Mouse (Mus musculus) heart, postnatal 25 days (tissue): ENCODE data around the gene Mxd1. TPM values are rescaled to one million over a fixed set of nuclear protein-coding genes. Genes with fewer than 3 reads are reported as not detected.

ENCODE experiments used
- DNase-seq: peaks from one replicate; pipeline ENCODE4 v3.0.0; 2022; ENCODE audit warnings: low spot score
- intact Hi-C: fragments of 180-260 bp; cut with DNase I; formaldehyde crosslinking; loops from one replicate; pipeline ENCODE4 v1.15.1; 2025
- total RNA-seq, 2 experiments: library from RNA; stranded (reverse); gene quantifications; 2 replicates each; pipeline ENCODE4 v1.2.3; 2021

Gene Mxd1
- total RNA-seq, 2 experiments from 2014 or later: 7.5 to 9.1 TPM

DNA sequence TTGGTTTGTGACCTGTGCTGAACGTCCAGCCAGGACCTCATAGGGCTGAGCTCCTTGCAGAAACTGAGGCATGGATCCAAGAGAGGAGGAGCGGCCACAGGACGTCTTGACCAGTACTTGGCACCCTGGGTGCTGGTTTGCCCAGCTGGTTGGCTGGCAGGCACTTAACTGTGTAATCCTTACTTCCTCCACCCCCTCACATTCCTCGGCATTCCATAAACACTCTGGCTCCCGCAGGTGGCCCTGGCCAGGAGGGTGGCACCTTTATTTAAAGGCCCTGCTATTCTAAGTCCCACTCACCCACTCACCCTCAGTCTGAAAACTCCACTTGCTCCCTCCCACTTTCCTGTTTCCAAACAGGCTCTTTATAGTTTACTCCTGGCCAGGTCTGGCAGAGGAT, 58.2 kb downstream of the Mxd1 start:
- intact Hi-C loops: no loop called here
- no peak for DNase-seq

- intact Hi-C loops: loop anchor here (5.0 kb wide), 1 partner anchor 42 kb away; no protein-coding TSS in a partner anchor
- no peak for DNase-seq
Observed at GRCm38 (mm10) chr6:86609235-86609634, 59.7 kb downstream of the Mxd1 start.

- intact Hi-C loops: loop anchor here (5.0 kb wide), 1 partner anchor 40 kb away; no protein-coding TSS in a partner anchor
- no peak for DNase-seq
Observed at GRCm38 (mm10) chr6:86607471-86607870, 61.5 kb downstream of the Mxd1 start.

DNA sequence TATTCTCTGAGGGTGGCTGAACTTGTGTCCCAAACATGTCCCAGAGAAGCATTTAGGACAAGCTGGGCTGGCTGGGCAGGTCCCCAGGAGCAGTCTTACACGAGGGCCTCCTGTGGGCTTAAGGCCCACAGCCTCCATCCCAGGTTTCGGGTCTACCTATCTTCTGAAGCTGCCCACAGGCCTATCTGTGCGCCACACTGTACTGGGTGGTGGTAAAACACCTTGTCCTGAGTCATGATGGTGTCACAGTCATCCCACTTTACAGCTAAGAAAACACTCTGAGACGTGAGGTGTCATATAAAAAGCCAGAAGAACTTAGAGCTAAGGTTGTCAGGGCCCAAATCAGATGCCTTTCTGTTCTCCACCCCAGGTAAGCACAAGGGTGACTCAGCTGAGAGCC, 62.7 kb downstream of the Mxd1 start:
- DNase-seq: no peak
- intact Hi-C loops: loop anchor here (5.0 kb wide), 1 partner anchor 39 kb away; no protein-coding TSS in a partner anchor

DNA sequence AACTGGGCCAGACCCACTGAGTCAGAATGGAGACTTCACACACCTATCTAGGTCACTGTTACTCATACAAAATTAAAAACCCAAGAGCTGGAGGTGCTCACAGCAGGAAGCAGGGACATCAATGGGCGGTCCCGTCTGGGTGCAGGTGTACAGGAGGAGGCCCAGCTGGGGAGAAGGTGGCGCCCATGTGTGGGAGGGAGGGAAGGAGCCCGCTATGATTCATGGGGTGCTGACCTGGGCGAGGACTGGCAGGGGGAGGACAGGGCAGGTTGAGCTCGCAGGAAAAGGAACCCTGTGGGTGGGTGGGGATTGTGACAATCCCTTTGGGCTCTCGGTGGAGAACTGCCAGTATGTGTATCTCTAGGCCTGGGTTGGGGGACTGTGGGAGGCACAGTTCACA, 63.7 kb downstream of the Mxd1 start:
- DNase-seq: no peak
- intact Hi-C loops: loop anchor here (5.0 kb wide), 1 partner anchor 38 kb away; no protein-coding TSS in a partner anchor

DNA sequence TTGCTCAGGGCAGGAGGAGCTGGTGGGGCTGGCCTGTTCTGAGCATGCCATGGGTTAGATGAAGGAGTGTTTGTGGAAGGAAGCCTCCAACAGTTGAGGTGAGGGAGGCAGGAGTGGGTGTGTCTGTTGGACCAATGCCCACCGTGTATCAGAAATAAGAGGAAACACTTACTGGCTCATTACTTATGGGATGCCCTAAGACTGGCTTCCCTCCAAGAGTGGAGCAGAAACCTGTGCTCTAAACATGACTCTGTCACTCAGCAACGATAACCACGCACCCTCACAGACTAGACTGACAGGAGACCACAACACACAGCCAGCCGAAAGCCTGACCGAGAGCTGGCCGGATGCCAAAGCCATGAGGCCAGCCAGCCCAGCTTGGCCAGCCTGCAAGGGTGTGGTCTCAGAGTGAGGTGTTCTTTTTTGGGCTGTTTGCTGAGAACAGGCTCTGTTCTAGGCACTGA, 69.0 kb downstream of the Mxd1 start:
- intact Hi-C loops: loop anchor here (2.0 to 5.0 kb wide), 2 partner anchors 53 to 71 kb away; no protein-coding TSS in a partner anchor

DNA sequence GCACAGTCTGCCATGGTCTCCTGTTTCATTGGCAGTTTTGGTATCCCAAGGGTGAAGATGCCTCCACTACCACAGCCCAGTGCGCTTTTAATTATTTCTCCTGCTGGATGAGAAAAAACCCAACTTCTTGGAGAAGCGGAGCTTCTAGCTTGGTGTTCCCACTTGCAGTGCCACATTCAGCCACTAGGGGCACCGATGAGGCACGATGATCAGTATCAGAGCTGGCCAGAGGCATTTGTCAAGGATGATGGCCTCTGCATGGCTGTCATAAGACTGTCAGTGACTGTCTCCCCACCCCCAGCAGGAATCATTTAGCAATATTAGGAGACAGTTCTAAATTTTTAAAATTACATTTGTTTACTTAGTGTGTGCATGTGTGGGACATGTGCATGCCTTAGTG, 69.8 kb downstream of the Mxd1 start:
- DNase-seq: peak; percentile 40
- intact Hi-C loops: loop anchor here (2.0 to 5.0 kb wide), 2 partner anchors 52 to 72 kb away; no protein-coding TSS in a partner anchor

More for the DNA sequence above, 69.0 kb downstream of the Mxd1 start:
- DNase-seq: peak; percentile 30

DNA sequence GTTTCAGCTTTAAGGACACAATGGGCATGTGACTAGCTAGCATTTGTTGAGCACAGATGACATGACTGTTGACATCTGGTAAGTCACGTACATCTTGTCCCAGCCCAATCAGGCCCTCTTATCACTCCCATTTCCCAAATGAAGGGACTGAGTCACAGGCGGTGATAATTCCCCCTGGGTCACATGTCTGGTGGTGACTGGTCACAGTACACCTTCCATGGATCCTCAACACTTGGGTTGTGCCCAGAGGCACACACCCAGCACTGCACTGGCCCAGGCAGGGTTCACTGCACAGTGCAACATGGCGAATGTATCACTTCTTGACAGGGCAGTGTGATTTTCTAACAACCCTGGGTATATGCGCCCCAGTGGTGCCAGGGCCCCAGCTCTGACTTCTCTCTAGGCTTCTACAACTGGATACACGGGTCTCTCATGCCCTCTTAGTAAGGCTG, 70.2 kb downstream of the Mxd1 start:
- intact Hi-C loops: loop anchor here (2.0 to 5.0 kb wide), 2 partner anchors 51 to 72 kb away; no protein-coding TSS in a partner anchor
- DNase-seq: no peak

Other genes with a start within 250 kb of the Mxd1 start
- under 1 TPM in 1 of 2 experiments, not detected in 1; 0.36 TPM for gene Gm44790, start 242.5 kb downstream of the Mxd1 start, total RNA-seq
- 10 to 100 TPM in 1 of 2 experiments, 1 to 10 TPM in 1; 9.1 to 12.4 TPM for gene C87436, start 230.8 kb downstream of the Mxd1 start, total RNA-seq
- gene Pcbp1, start 142.8 kb downstream of the Mxd1 start, total RNA-seq: 100 to 1,000 TPM; 153 to 166 TPM
- gene Asprv1, start 41.0 kb downstream of the Mxd1 start, total RNA-seq: under 1 TPM in 1 of 2 experiments, not detected in 1; 0.16 TPM
- 10 to 100 TPM; 45.6 to 50.7 TPM for gene Snrnp27, start 15.4 kb upstream of the Mxd1 start, total RNA-seq
- 1 to 10 TPM; 4.7 to 5.7 TPM for gene Gmcl1, start 64.2 kb upstream of the Mxd1 start, total RNA-seq
- 10 to 100 TPM; 30.1 to 31.5 TPM for gene Anxa4, start 124.4 kb upstream of the Mxd1 start, total RNA-seq
- gene Aak1, start 180.4 kb upstream of the Mxd1 start, total RNA-seq: 10 to 100 TPM; 75.4 to 89.1 TPM